Mouse (Mus musculus): Measurements from ENCODE around the gene Chst12. TPM values are rescaled to one million over a fixed set of nuclear protein-coding genes. Genes with fewer than 3 reads are reported as not detected.
A peak's percentile ranks its signal among the peaks of the same experiment; 100 is the strongest.

Chst12 gene
- total RNA-seq, 2 experiments from 2014 or later, result 20.2 to 21.5 TPM

GRCm38 (mm10) chr5:140567321-140567720 is 62.0 kb downstream of the Chst12 start:
- DNase-seq (ENCODE audit: extremely low spot score in 1 of 2, low spot score in 2 of 2), result peak in 1 of 2 experiments; percentile 82
- intact Hi-C loops (cut with DNase I), result no loop called here

DNA sequence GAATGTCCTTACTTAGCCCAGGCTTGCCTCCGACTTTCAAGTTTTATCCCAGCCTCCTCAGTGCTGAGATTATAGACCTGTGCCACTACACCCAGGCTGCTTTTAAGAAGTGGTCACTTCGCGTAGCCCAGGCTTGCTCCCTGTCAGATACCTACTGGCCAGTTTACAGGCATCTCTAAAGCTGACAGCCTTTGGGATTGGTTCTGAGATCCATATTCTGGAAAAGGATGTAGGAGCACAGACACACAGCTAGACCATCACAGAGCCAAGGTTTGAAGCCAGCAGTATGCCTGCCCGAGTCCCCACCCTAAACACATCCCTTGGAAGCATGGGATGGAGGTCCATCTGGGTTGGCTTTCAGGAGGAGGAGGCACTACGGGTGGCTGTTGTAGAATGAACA is 62.4 kb downstream of the Chst12 start:
- no peak for DNase-seq (ENCODE audit: extremely low spot score in 1 of 2, low spot score in 2 of 2)
- intact Hi-C loops (cut with DNase I), result loop anchor here (2.0 kb wide), 1 partner anchor 51 kb away; no protein-coding TSS in a partner anchor

GRCm38 (mm10) chr5:140568321-140568970 is 63.1 kb downstream of the Chst12 start:
- DNase-seq (ENCODE audit: extremely low spot score in 1 of 2, low spot score in 2 of 2), result peak in 1 of 2 experiments; percentile 34
- intact Hi-C loops (cut with DNase I), result loop anchor here (2.0 kb wide), 1 partner anchor 50 kb away; no protein-coding TSS in a partner anchor

GRCm38 (mm10) chr5:140569032-140569595 is 63.8 kb downstream of the Chst12 start:
- no peak for DNase-seq (ENCODE audit: extremely low spot score in 1 of 2, low spot score in 2 of 2)
- intact Hi-C loops (cut with DNase I), result loop anchor here (2.0 kb wide), 1 partner anchor 50 kb away; no protein-coding TSS in a partner anchor

GRCm38 (mm10) chr5:140570223-140570870 is 65.0 kb downstream of the Chst12 start:
- intact Hi-C loops (cut with DNase I), result no loop called here
- DNase-seq (ENCODE audit: extremely low spot score in 1 of 2, low spot score in 2 of 2), result no peak

- intact Hi-C loops (cut with DNase I), result no loop called here
- DNase-seq (ENCODE audit: extremely low spot score in 1 of 2, low spot score in 2 of 2), result no peak
These were observed 65.9 kb downstream of the Chst12 start for GRCm38 (mm10) chr5:140571201-140571600.

GRCm38 (mm10) chr5:140571673-140572072 is 66.3 kb downstream of the Chst12 start:
- intact Hi-C loops (cut with DNase I), result no loop called here
- DNase-seq (ENCODE audit: extremely low spot score in 1 of 2, low spot score in 2 of 2), result peak in 1 of 2 experiments; percentile 54

- intact Hi-C loops (cut with DNase I), result no loop called here
- DNase-seq (ENCODE audit: extremely low spot score in 1 of 2, low spot score in 2 of 2), result no peak
These were observed 67.3 kb downstream of the Chst12 start for GRCm38 (mm10) chr5:140572611-140573010.

Other genes with a start within 250 kb of the Chst12 start
- gene Mad1l1, start 184.0 kb upstream of the Chst12 start, total RNA-seq (2021), result 10 to 100 TPM; 23.8 to 24.4 TPM
- gene Nudt1, start 183.9 kb upstream of the Chst12 start, total RNA-seq (2021), result 1 to 10 TPM; 7.2 to 7.9 TPM
- gene Mrm2, start 173.7 kb upstream of the Chst12 start, total RNA-seq (2021), result 10 to 100 TPM in 1 of 2 experiments, 1 to 10 TPM in 1; 9.6 to 10.2 TPM
- 10 to 100 TPM; 22.3 to 24.5 TPM for gene Snx8, start 116.3 kb upstream of the Chst12 start, total RNA-seq (2021)
- 100 to 1,000 TPM; 120 TPM for gene Eif3b, start 86.2 kb upstream of the Chst12 start, total RNA-seq (2021)
- not detected for gene Gm4869, start 59.9 kb upstream of the Chst12 start, total RNA-seq (2021)
- not detected for gene Grifin, start 59.5 kb downstream of the Chst12 start, total RNA-seq (2021)
- gene Lfng, start 101.8 kb downstream of the Chst12 start, total RNA-seq (2021), result 10 to 100 TPM; 18.7 to 25.8 TPM
- gene Ttyh3, start 143.5 kb downstream of the Chst12 start, total RNA-seq (2021), result 100 to 1,000 TPM; 319 to 338 TPM
- gene Iqce, start 196.8 kb downstream of the Chst12 start, total RNA-seq (2021), result 10 to 100 TPM; 50.8 to 60.9 TPM
- gene Brat1, start 199.5 kb downstream of the Chst12 start, total RNA-seq (2021), result 10 to 100 TPM; 26.5 to 28.8 TPM
- gene Amz1, start 218.6 kb downstream of the Chst12 start, total RNA-seq (2021), result 10 to 100 TPM; 24.0 to 25.3 TPM

Data from left cerebral cortex, postnatal 10 days (tissue).